Mouse (Mus musculus) neural tube, embryonic 15.5 days (tissue): ENCODE results near the gene Crybg2. TPM values are rescaled to one million over a fixed set of nuclear protein-coding genes. Genes with fewer than 3 reads are reported as not detected.
A peak's percentile ranks its signal among the peaks of the same experiment; 100 is the strongest.

Experiments used
- ATAC-seq: fragments of 200-750 bp; cut with Nextera tagmentation; 2 replicates; pipeline ENCODE4 v1.8.0; 2017; ENCODE audit warnings: mild to moderate bottlenecking, moderate TSS enrichment, moderate library complexity; ENCODE audit not compliant: low FRiP score
- H3K27ac ChIP-seq: fragments of 300-500 bp; sonication (generic); replicated peaks from 2 replicates; pipeline ENCODE4 v1.5.1; 2015; ENCODE audit warnings: mild to moderate bottlenecking, inconsistent platforms
- H3K27me3 ChIP-seq: fragments of 300-500 bp; sonication (generic); replicated peaks from 2 replicates; pipeline ENCODE4 v1.6.1; 2015; ENCODE audit warnings: inconsistent platforms
- H3K36me3 ChIP-seq: fragments of 300-500 bp; sonication (generic); 2 replicates; pipeline ENCODE4 v1.6.1; 2015; ENCODE audit warnings: inconsistent platforms
- H3K4me1 ChIP-seq: fragments of 300-500 bp; sonication (generic); 2 replicates; pipeline ENCODE4 v1.6.1; 2015; ENCODE audit warnings: inconsistent platforms
- H3K4me2 ChIP-seq: fragments of 300-500 bp; sonication (generic); 2 replicates; pipeline ENCODE4 v1.6.1; 2015; ENCODE audit warnings: inconsistent platforms, mild to moderate bottlenecking, moderate library complexity
- H3K4me3 ChIP-seq: fragments of 300-500 bp; sonication (generic); replicated peaks from 2 replicates; pipeline ENCODE4 v1.5.1; 2015; ENCODE audit warnings: mild to moderate bottlenecking, inconsistent platforms
- H3K9ac ChIP-seq: fragments of 300-500 bp; sonication (generic); replicated peaks from 2 replicates; pipeline ENCODE4 v1.6.1; 2015; ENCODE audit warnings: mild to moderate bottlenecking, inconsistent platforms
- H3K9me3 ChIP-seq: fragments of 300-500 bp; sonication (generic); replicated peaks from 2 replicates; pipeline ENCODE4 v1.6.1; 2016; ENCODE audit warnings: inconsistent platforms
- WGBS: fragments of 180-500 bp; shearing (Covaris S2); methylation state at CpG from one replicate; pipeline ENCODE4 v1.1.7; 2015; ENCODE audit warnings: mixed read lengths; 5-methylcytosine and 5-hydroxymethylcytosine counted together
- polyA plus RNA-seq: library from polyadenylated mRNA; unstranded; fragments of >200 nt; fragmentation: Nextera tagmentation; extraction: Ambion mirVana; gene quantifications from 2 replicates; pipeline ENCODE4 v1.2.1, GENCODE M21; 2015

The Crybg2 gene
- polyA plus RNA-seq, 1 experiment from 2014 or later = 3.7 TPM

- Histone ChIP-seq H3K27ac (no peak overlapping the region), H3K4me3 (no peak overlapping the region), H3K36me3 (no peaks in the 10 kb centered on the region), H3K9me3 (no peaks in the 10 kb centered on the region), H3K27me3 (peaks cover 21% of the 10 kb centered on the region), H3K4me2 (no peak overlapping the region), H3K4me1 (no peaks in the 10 kb centered on the region), H3K9ac (no peak overlapping the region)
- no peak for ATAC-seq
- WGBS = 65% methylated on average over 18 of the region's 18 CpGs
Observed at GRCm38 (mm10) chr4:134061166-134061830, 683 bp downstream of the Crybg2 start.

- H3K9me3 ChIP-seq = no peaks in the 10 kb centered on the region
- peaks cover 28% of the 10 kb centered on the region for H3K27me3 ChIP-seq
- H3K36me3 ChIP-seq = no peaks in the 10 kb centered on the region
- 56% methylated on average over 8 of the region's 8 CpGs for WGBS
- H3K4me1 ChIP-seq = no peaks in the 10 kb centered on the region
- H3K27ac ChIP-seq = no peak overlapping the region
- no peak overlapping the region for H3K9ac ChIP-seq
- no peak overlapping the region for H3K4me2 ChIP-seq
- ATAC-seq = no peak
- H3K4me3 ChIP-seq = no peak overlapping the region
Observed at GRCm38 (mm10) chr4:134061944-134062446, 1.4 kb downstream of the Crybg2 start.

GRCm38 (mm10) chr4:134062561-134062960 is 1.9 kb downstream of the Crybg2 start:
- ATAC-seq = no peak
- Histone ChIP-seq H3K4me1 (no peaks in the 10 kb centered on the region), H3K9me3 (no peaks in the 10 kb centered on the region), H3K36me3 (no peaks in the 10 kb centered on the region), H3K4me2 (no peak overlapping the region), H3K27me3 (peaks cover 28% of the 10 kb centered on the region), H3K4me3 (no peak overlapping the region), H3K9ac (no peak overlapping the region), H3K27ac (no peak overlapping the region)
- 82% methylated on average over 8 of the region's 8 CpGs for WGBS

GRCm38 (mm10) chr4:134065431-134066004 is 4.9 kb downstream of the Crybg2 start:
- no peak overlapping the region for H3K9ac ChIP-seq
- H3K4me2 ChIP-seq = no peak overlapping the region
- H3K9me3 ChIP-seq = no peaks in the 10 kb centered on the region
- H3K27ac ChIP-seq = no peak overlapping the region
- WGBS = 28% methylated on average over 23 of the region's 23 CpGs
- H3K4me1 ChIP-seq = no peaks in the 10 kb centered on the region
- no peak for ATAC-seq
- no peaks in the 10 kb centered on the region for H3K36me3 ChIP-seq
- peaks cover 20% of the 10 kb centered on the region for H3K27me3 ChIP-seq
- H3K4me3 ChIP-seq = no peak overlapping the region

GRCm38 (mm10) chr4:134067383-134067782 is 6.8 kb downstream of the Crybg2 start:
- Histone ChIP-seq H3K9ac (no peak overlapping the region), H3K4me1 (no peaks in the 10 kb centered on the region), H3K27me3 (peaks cover 18% of the 10 kb centered on the region), H3K36me3 (no peaks in the 10 kb centered on the region), H3K4me2 (no peak overlapping the region), H3K27ac (no peak overlapping the region), H3K9me3 (no peaks in the 10 kb centered on the region), H3K4me3 (no peak overlapping the region)
- WGBS = 92% methylated on average over 8 of the region's 8 CpGs
- ATAC-seq = no peak

- 81% methylated on average over 7 of the region's 7 CpGs for WGBS
- Histone ChIP-seq H3K9me3 (no peaks in the 10 kb centered on the region), H3K4me2 (no peak overlapping the region), H3K36me3 (no peaks in the 10 kb centered on the region), H3K4me1 (no peaks in the 10 kb centered on the region), H3K9ac (no peak overlapping the region), H3K27me3 (peaks cover 18% of the 10 kb centered on the region), H3K4me3 (no peak overlapping the region), H3K27ac (no peak overlapping the region)
- ATAC-seq = no peak
Observed at GRCm38 (mm10) chr4:134067833-134068544, 7.4 kb downstream of the Crybg2 start.

GRCm38 (mm10) chr4:134068793-134069580 is 8.4 kb downstream of the Crybg2 start:
- Histone ChIP-seq H3K27ac (no peak overlapping the region), H3K4me1 (no peaks in the 10 kb centered on the region)

GRCm38 (mm10) chr4:134078694-134079093 is 18.1 kb downstream of the Crybg2 start:
- no peaks in the 10 kb centered on the region for H3K36me3 ChIP-seq
- no peak overlapping the region for H3K4me2 ChIP-seq
- H3K4me1 ChIP-seq = peaks cover 12% of the 10 kb centered on the region
- H3K9me3 ChIP-seq = no peaks in the 10 kb centered on the region
- H3K27ac ChIP-seq = no peak overlapping the region
- H3K27me3 ChIP-seq = peaks cover 21% of the 10 kb centered on the region
- no peak for ATAC-seq
- no peak overlapping the region for H3K9ac ChIP-seq
- WGBS = 21% methylated on average over 3 of the region's 3 CpGs
- no peak overlapping the region for H3K4me3 ChIP-seq

More at GRCm38 (mm10) chr4:134068793-134069580, 8.4 kb downstream of the Crybg2 start:
- ATAC-seq = no peak
- H3K4me3 ChIP-seq = no peak overlapping the region
- H3K4me2 ChIP-seq = no peak overlapping the region
- H3K36me3 ChIP-seq = no peaks in the 10 kb centered on the region
- 91% methylated on average over 4 of the region's 4 CpGs for WGBS
- H3K27me3 ChIP-seq = peaks cover 15% of the 10 kb centered on the region
- H3K9me3 ChIP-seq = no peaks in the 10 kb centered on the region
- H3K9ac ChIP-seq = no peak overlapping the region

GRCm38 (mm10) chr4:134080674-134081073 is 20.1 kb downstream of the Crybg2 start:
- Histone ChIP-seq H3K4me2 (no peak overlapping the region), H3K9ac (no peak overlapping the region), H3K27ac (no peak overlapping the region), H3K4me1 (peaks cover 12% of the 10 kb centered on the region), H3K9me3 (no peaks in the 10 kb centered on the region), H3K27me3 (peaks cover 21% of the 10 kb centered on the region), H3K4me3 (no peak overlapping the region), H3K36me3 (no peaks in the 10 kb centered on the region)
- WGBS = 79% methylated on average over 4 of the region's 4 CpGs
- no peak for ATAC-seq

- WGBS = under 1% methylated on average over 39 of the region's 41 CpGs
- no peak overlapping the region for H3K27ac ChIP-seq
Observed at GRCm38 (mm10) chr4:134081730-134082386, 21.2 kb downstream of the Crybg2 start.

GRCm38 (mm10) chr4:134082460-134082859 is 21.8 kb downstream of the Crybg2 start:
- peaks cover 12% of the 10 kb centered on the region for H3K4me1 ChIP-seq
- H3K27me3 ChIP-seq = peaks cover 21% of the 10 kb centered on the region
- peak overlapping the region; percentile 43; the same call in 1 of the 2 replicates for H3K9ac ChIP-seq
- peak overlapping the region; percentile 91 for H3K4me2 ChIP-seq
- no peak for ATAC-seq
- WGBS = 17% methylated on average over 7 of the region's 7 CpGs
- no peaks in the 10 kb centered on the region for H3K9me3 ChIP-seq
- no peaks in the 10 kb centered on the region for H3K36me3 ChIP-seq
- H3K27ac ChIP-seq = no peak overlapping the region
- H3K4me3 ChIP-seq = peak overlapping the region; percentile 52

More at GRCm38 (mm10) chr4:134081730-134082386, 21.2 kb downstream of the Crybg2 start:
- Histone ChIP-seq H3K4me3 (peak overlapping the region; percentile 52), H3K36me3 (no peaks in the 10 kb centered on the region), H3K9me3 (no peaks in the 10 kb centered on the region), H3K9ac (peak overlapping the region; percentile 43; the same call in 1 of the 2 replicates), H3K4me2 (peak overlapping the region; percentile 91), H3K27me3 (peaks cover 21% of the 10 kb centered on the region), H3K4me1 (peaks cover 12% of the 10 kb centered on the region)
- ATAC-seq = peak; percentile 85
